Mouse (Mus musculus) erythroblast, embryonic 14.5 days (primary cell): Measurements from ENCODE around the gene Rasgef1b.

Experiments used
- GATA1 ChIP-seq: IDR thresholded peaks from 2 replicates; pipeline ENCODE4 v1.6.1; 2012; ENCODE audit warnings: low read length, inconsistent platforms, mixed read lengths
- TAL1 ChIP-seq: IDR thresholded peaks from 3 replicates; pipeline ENCODE4 v1.6.1; 2012; ENCODE audit warnings: low read length, inconsistent platforms, mixed read lengths

DNA sequence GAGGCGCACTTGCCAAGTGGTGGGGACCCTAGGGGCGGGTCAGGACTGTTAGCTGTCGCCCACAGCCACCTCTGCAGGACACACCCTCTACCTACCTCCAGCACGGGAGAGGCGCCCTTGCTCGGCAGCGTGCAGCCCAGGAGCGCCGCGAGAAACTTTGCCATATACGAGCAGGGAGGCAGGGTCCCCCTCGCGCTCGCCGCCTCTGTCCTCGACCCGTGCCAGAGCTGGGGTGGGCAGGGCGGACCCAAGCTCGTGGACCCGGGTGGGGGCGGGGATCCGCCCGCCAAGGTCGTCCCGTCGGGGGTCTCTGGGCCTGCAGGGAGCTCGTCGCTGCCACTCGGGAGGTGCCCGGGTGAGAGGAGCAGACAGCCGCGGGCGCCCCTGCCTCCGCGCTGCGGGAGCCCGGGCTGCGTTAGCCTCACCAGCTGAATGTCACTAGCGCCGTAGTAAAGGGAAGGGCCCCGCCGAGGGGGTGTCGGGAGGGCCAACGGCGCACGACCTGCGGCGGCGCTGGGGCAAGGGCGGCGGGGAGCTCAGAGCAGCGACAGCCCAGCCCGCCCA is at the start of gene Rasgef1b:
- TF ChIP-seq GATA1 (no peak), TAL1 (no peak)
